Comparison of ENCODE assay signal across 8 mouse cellular contexts in genomic region chrX:99975250-99975984, GRCm38 (mm10). TPM values are rescaled to one million over a fixed set of nuclear protein-coding genes. Genes with fewer than 3 reads are reported as not detected.
DNase-seq lines count a peak whose midpoint lies in the region; ATAC-seq and TF ChIP-seq lines count a peak whose summit lies in the region.

Eda (plus strand) TSS chrX:99975606.

- H3K36me3 ChIP-seq in embryonic facial prominence, embryonic 14.5 days (ENCODE audit: control insufficient read depth, insufficient read depth, low read length): no peaks in the 10 kb centered on the region
- no peaks in the 10 kb centered on the region for H3K36me3 ChIP-seq in heart, adult 2 months (ENCODE audit: control insufficient read depth, insufficient read depth, low read length)
- no peaks in the 10 kb centered on the region for H3K36me3 ChIP-seq in kidney, adult 2 months (ENCODE audit: control insufficient read depth, insufficient read depth, low read length)
- H3K36me3 ChIP-seq in limb, embryonic 12.5 days: no peaks in the 10 kb centered on the region
- H3K36me3 ChIP-seq in midbrain, embryonic 14.5 days (ENCODE audit: control insufficient read depth, insufficient read depth, low read length): no peaks in the 10 kb centered on the region

- peak; percentile 3 for DNase-seq in CD4-positive, CD25-positive, alpha-beta regulatory T cell, adult 2 months (ENCODE audit: low read depth, low spot score)
- DNase-seq in embryonic facial prominence, embryonic 14.5 days (ENCODE audit: low spot score): peak; percentile 95
- DNase-seq in heart, adult 2 months: peak; percentile 88 to 90
- peak; percentile 91 for DNase-seq in kidney, adult 2 months
- peak; percentile 89 for DNase-seq in midbrain, embryonic 14.5 days
- peak; percentile 36 to 74 for DNase-seq in spleen, postnatal 10 days (ENCODE audit: low spot score in 2 of 2)

- no peaks in the 10 kb centered on the region for H3K4me1 ChIP-seq in embryonic facial prominence, embryonic 14.5 days (ENCODE audit: control insufficient read depth, insufficient read depth, low read length)
- H3K4me1 ChIP-seq in heart, adult 2 months (ENCODE audit: control insufficient read depth, insufficient read depth, low read length): no peaks in the 10 kb centered on the region
- H3K4me1 ChIP-seq in kidney, adult 2 months (ENCODE audit: control insufficient read depth, insufficient read depth, low read length): no peaks in the 10 kb centered on the region
- H3K4me1 ChIP-seq in limb, embryonic 12.5 days (replicated peaks): no peaks in the 10 kb centered on the region
- H3K4me1 ChIP-seq in midbrain, embryonic 14.5 days (ENCODE audit: control insufficient read depth, insufficient read depth, low read length): no peaks in the 10 kb centered on the region

- 12% methylated on average over 15 of the region's 49 CpGs for WGBS in embryonic facial prominence, embryonic 14.5 days
- 21% methylated on average over 38 of the region's 49 CpGs for WGBS in heart, adult 2 months
- WGBS in kidney, adult 2 months: under 1% methylated on average over 36 of the region's 49 CpGs
- WGBS in limb, embryonic 12.5 days: 13% methylated on average over 37 of the region's 49 CpGs
- 33% methylated on average over 46 of the region's 49 CpGs for WGBS in midbrain, embryonic 14.5 days

- H3K27me3 ChIP-seq in embryonic facial prominence, embryonic 14.5 days (replicated peaks; ENCODE audit: control insufficient read depth, insufficient read depth, low read length): peaks cover 13% of the 10 kb centered on the region
- no peaks in the 10 kb centered on the region for H3K27me3 ChIP-seq in heart, adult 2 months (ENCODE audit: control insufficient read depth, insufficient read depth, low read length)
- no peaks in the 10 kb centered on the region for H3K27me3 ChIP-seq in kidney, adult 2 months (replicated peaks; ENCODE audit: control insufficient read depth, insufficient read depth, low read length)
- peaks cover 29% of the 10 kb centered on the region for H3K27me3 ChIP-seq in limb, embryonic 12.5 days
- peaks cover 12% of the 10 kb centered on the region; the same call in 1 of the 2 replicates for H3K27me3 ChIP-seq in midbrain, embryonic 14.5 days (ENCODE audit: control insufficient read depth, insufficient read depth, low read length)

- H3K27ac ChIP-seq in embryonic facial prominence, embryonic 14.5 days (replicated peaks; ENCODE audit: low read depth, low read length): no peak within 1 kb of the TSS
- H3K27ac ChIP-seq in heart, adult 2 months: peak within 1 kb of the TSS; percentile 54
- no peak within 1 kb of the TSS for H3K27ac ChIP-seq in kidney, adult 2 months (ENCODE audit: insufficient read depth, low read depth, low read length)
- 0 out of 2 replicates have a peak within 1 kb of the TSS, but pooled peaks have one; percentile 23 for H3K27ac ChIP-seq in limb, embryonic 12.5 days
- no peak within 1 kb of the TSS for H3K27ac ChIP-seq in midbrain, embryonic 14.5 days (replicated peaks; ENCODE audit: low read depth, low read length)

- 0 out of 2 replicates have a peak, but pooled peaks have one; percentile 12 for TF ChIP-seq CTCF in heart, adult 2 months (IDR thresholded peaks at IDR 0.05)
- TF ChIP-seq CTCF in kidney, adult 2 months (conservative IDR thresholded peaks at IDR 0.05; ENCODE audit: insufficient read depth, insufficient read length, low read depth, low read length): no peak

- no peaks in the 10 kb centered on the region for H3K9me3 ChIP-seq in embryonic facial prominence, embryonic 14.5 days (ENCODE audit: control insufficient read depth, low read length)
- no peaks in the 10 kb centered on the region for H3K9me3 ChIP-seq in limb, embryonic 12.5 days
- H3K9me3 ChIP-seq in midbrain, embryonic 14.5 days (ENCODE audit: control insufficient read depth, low read length): no peaks in the 10 kb centered on the region

- no peak for ATAC-seq in CD4-positive, CD25-positive, alpha-beta regulatory T cell, adult 4 months
- ATAC-seq in embryonic facial prominence, embryonic 14.5 days (ENCODE audit: low read depth): peak; percentile 98
- ATAC-seq in limb, embryonic 12.5 days (ENCODE audit: insufficient number of reproducible peaks, insufficient read depth, low FRiP score, low TSS enrichment, low read depth): peak; percentile 97
- peak; percentile 97 for ATAC-seq in midbrain, embryonic 14.5 days (ENCODE audit: low FRiP score, low TSS enrichment)

- intact Hi-C loops in heart, adult 2 months (cut with DNase I): loop anchor here (10.0 kb wide), 1 partner anchor 509 kb away; no protein-coding TSS in a partner anchor

- TF ChIP-seq POLR2A in heart, adult 2 months (IDR thresholded peaks at IDR 0.05; ENCODE audit: insufficient read depth, low read depth, low read length): 0 out of 2 replicates have a peak, but pooled peaks have one; percentile 13
- TF ChIP-seq POLR2A in kidney, adult 2 months (IDR thresholded peaks at IDR 0.05; ENCODE audit: low read depth, low read length): no peak

- peak within 1 kb of the TSS; percentile 73 for H3K4me2 ChIP-seq in embryonic facial prominence, embryonic 14.5 days (ENCODE audit: low read depth, low read length)
- peak within 1 kb of the TSS; percentile 84 for H3K4me2 ChIP-seq in limb, embryonic 12.5 days
- H3K4me2 ChIP-seq in midbrain, embryonic 14.5 days (ENCODE audit: low read length): peak within 1 kb of the TSS; percentile 78

- peak within 1 kb of the TSS; percentile 58 for H3K9ac ChIP-seq in embryonic facial prominence, embryonic 14.5 days (ENCODE audit: low read depth, low read length)
- peak within 1 kb of the TSS; percentile 26 for H3K9ac ChIP-seq in heart, adult 2 months (ENCODE audit: low read depth, low read length)
- H3K9ac ChIP-seq in limb, embryonic 12.5 days (replicated peaks): peak within 1 kb of the TSS; percentile 47; the same call in 1 of the 2 replicates
- peak within 1 kb of the TSS; percentile 45 for H3K9ac ChIP-seq in midbrain, embryonic 14.5 days (replicated peaks; ENCODE audit: low read length)

- no peaks in the 10 kb centered on the region for H3K79me2 ChIP-seq in heart, adult 2 months (replicated peaks; ENCODE audit: control insufficient read depth, insufficient read depth, low read length)

- H3K4me3 ChIP-seq in embryonic facial prominence, embryonic 14.5 days (ENCODE audit: low read depth, low read length): peak within 1 kb of the TSS; percentile 51
- H3K4me3 ChIP-seq in heart, adult 2 months: peak within 1 kb of the TSS; percentile 61
- peak within 1 kb of the TSS; percentile 69 for H3K4me3 ChIP-seq in kidney, adult 2 months (ENCODE audit: insufficient read depth, low read depth, low read length)
- H3K4me3 ChIP-seq in limb, embryonic 12.5 days (replicated peaks): peak within 1 kb of the TSS; percentile 53
- H3K4me3 ChIP-seq in midbrain, embryonic 14.5 days (replicated peaks; ENCODE audit: low read depth, low read length): peak within 1 kb of the TSS; percentile 50

- TF ChIP-seq EP300 in heart, adult 2 months (IDR thresholded peaks at IDR 0.05; ENCODE audit: insufficient read depth, low read depth, low read length): no peak

RNA-seq across cellular contexts. Expression of gene Eda, which starts in this region (rescaled TPM):
- polyA plus RNA-seq in CD4-positive, CD25-positive, alpha-beta regulatory T cell, adult 4 months (2017; shearing (Covaris generic)): not detected
- 6.3 and 7.0 TPM in 2 replicates for polyA plus RNA-seq in embryonic facial prominence, embryonic 14.5 days (2014; fragmentation: Nextera tagmentation; extraction: Ambion mirVana)
- total RNA-seq in heart, adult 2 months (2021): 1 to 10 TPM; 1.7 to 2.3 TPM
- polyA plus RNA-seq in heart, adult 2 months (2012; rRNA removed): 1.4 and 2.4 TPM in 2 replicates
- polyA plus RNA-seq in kidney, adult 2 months (2012; rRNA removed): 0.79 and 0.97 TPM in 2 replicates
- polyA plus RNA-seq in limb, embryonic 12.5 days (2016; fragmentation: Nextera tagmentation; extraction: Ambion mirVana): 2.1 and 2.3 TPM in 2 replicates
- polyA plus RNA-seq in midbrain, embryonic 14.5 days (2014; fragmentation: Nextera tagmentation; extraction: Ambion mirVana): 1.4 and 2.1 TPM in 2 replicates

Comparison
In these comparisons a context has a peak if more than half of its experiments do, and no peak if none do; other contexts are left out.
1. Peak in DNase-seq and H3K4me3 ChIP-seq in kidney, adult 2 months; RNA of the gene not detected or under 1 TPM.
2. DNase-seq: peak in every context shown above with its lines; median percentile 95 in embryonic facial prominence, embryonic 14.5 days; 91 in kidney, adult 2 months; 89 in heart, adult 2 months; 89 in midbrain, embryonic 14.5 days; 55 in spleen, postnatal 10 days; 3 in CD4-positive, CD25-positive, alpha-beta regulatory T cell, adult 2 months.
3. H3K27ac ChIP-seq: peak in heart, adult 2 months (single experiment) and limb, embryonic 12.5 days (single experiment); none in embryonic facial prominence, embryonic 14.5 days (single experiment), kidney, adult 2 months (single experiment) and midbrain, embryonic 14.5 days (single experiment).
4. Peak in every context shown above with its lines, with median percentiles within 50 percentile points of each other: H3K4me2 ChIP-seq, H3K4me3 ChIP-seq and H3K9ac ChIP-seq.